Comparison of ENCODE assay signal across 8 mouse cellular contexts in genomic region chr13:49247232-49247739, GRCm38 (mm10). TPM values are rescaled to one million over a fixed set of nuclear protein-coding genes. Genes with fewer than 3 reads are reported as not detected.
DNase-seq lines count a peak whose midpoint lies in the region; ATAC-seq and TF ChIP-seq lines count a peak whose summit lies in the region.

No protein-coding gene starts in this region.

- TF ChIP-seq POLR2A in heart, adult 2 months (IDR thresholded peaks at IDR 0.05; ENCODE audit: insufficient read depth, low read depth, low read length), result no peak

- peaks cover 6% of the 10 kb centered on the region for H3K27me3 ChIP-seq in heart, adult 2 months (ENCODE audit: control insufficient read depth, insufficient read depth, low read length)
- peaks cover 21% of the 10 kb centered on the region for H3K27me3 ChIP-seq in hindbrain, embryonic 16.5 days (replicated peaks; ENCODE audit: control insufficient read depth, insufficient read depth, low read length)
- H3K27me3 ChIP-seq in liver, postnatal 0 days (ENCODE audit: insufficient read depth, low read length), result peaks cover 23% of the 10 kb centered on the region

- no peaks in the 10 kb centered on the region for H3K79me2 ChIP-seq in heart, adult 2 months (replicated peaks; ENCODE audit: control insufficient read depth, insufficient read depth, low read length)

- H3K4me3 ChIP-seq in heart, adult 2 months, result peak overlapping the region; percentile 38
- H3K4me3 ChIP-seq in ES-E14 (ENCODE audit: insufficient read depth in 1 of 2, low read depth in 1 of 2, low read length in 2 of 2, poor library complexity in 1 of 2, severe bottlenecking in 1 of 2), result peak overlapping the region; percentile 71 to 80
- peak overlapping the region; percentile 38 for H3K4me3 ChIP-seq in hindbrain, embryonic 16.5 days (ENCODE audit: low read length)
- H3K4me3 ChIP-seq in liver, postnatal 0 days (ENCODE audit: low read depth, low read length), result peak overlapping the region; percentile 49

- in situ Hi-C loops in ES-E14 (cut with MboI; ENCODE audit: low sequenced_read_pairs in 2 of 2, unreplicated experiment in 2 of 2), result no loop called here

- no peaks in the 10 kb centered on the region for H3K9me3 ChIP-seq in ES-E14 (ENCODE audit: control insufficient read depth, insufficient read depth, low read depth, low read length)
- H3K9me3 ChIP-seq in hindbrain, embryonic 16.5 days (ENCODE audit: control insufficient read depth, low read length), result no peaks in the 10 kb centered on the region
- no peaks in the 10 kb centered on the region for H3K9me3 ChIP-seq in liver, postnatal 0 days (ENCODE audit: low read length)

- ATAC-seq in hindbrain, embryonic 16.5 days, result no peak
- ATAC-seq in liver, postnatal 0 days, result no peak

- peak overlapping the region; percentile 67 for H3K4me2 ChIP-seq in hindbrain, embryonic 16.5 days (ENCODE audit: low read length)
- peak overlapping the region; percentile 88 for H3K4me2 ChIP-seq in liver, postnatal 0 days (ENCODE audit: low read depth, low read length)

- peak overlapping the region; percentile 51; the same call in 1 of the 2 replicates for H3K9ac ChIP-seq in heart, adult 2 months (ENCODE audit: low read depth, low read length)
- peak overlapping the region; percentile 50; the same call in 1 of the 2 replicates for H3K9ac ChIP-seq in ES-E14 (ENCODE audit: insufficient read depth, low read depth, low read length, poor library complexity, severe bottlenecking)
- H3K9ac ChIP-seq in hindbrain, embryonic 16.5 days (ENCODE audit: low read depth, low read length), result no peak overlapping the region
- peak overlapping the region; percentile 59 for H3K9ac ChIP-seq in liver, postnatal 0 days (replicated peaks)

- H3K36me3 ChIP-seq in heart, adult 2 months (ENCODE audit: control insufficient read depth, insufficient read depth, low read length), result no peaks in the 10 kb centered on the region
- H3K36me3 ChIP-seq in ES-E14 (ENCODE audit: control insufficient read depth, insufficient read depth, low read length, poor library complexity, severe bottlenecking), result no peaks in the 10 kb centered on the region
- H3K36me3 ChIP-seq in hindbrain, embryonic 16.5 days (ENCODE audit: control insufficient read depth, insufficient read depth, low read length), result no peaks in the 10 kb centered on the region
- no peaks in the 10 kb centered on the region for H3K36me3 ChIP-seq in liver, postnatal 0 days (replicated peaks; ENCODE audit: insufficient read depth, low read length)

- DNase-seq in heart, adult 2 months, result no peak
- DNase-seq in heart, postnatal 36 days, result no peak
- DNase-seq in ES-E14 (ENCODE audit: low read depth, low spot score), result no peak
- DNase-seq in liver, postnatal 0 days, result no peak
- DNase-seq in gastrocnemius, postnatal 4 days (ENCODE audit: low spot score in 2 of 2), result no peak
- no peak for DNase-seq in frontal cortex, postnatal 25 days (ENCODE audit: low spot score in 2 of 2)
- no peak for DNase-seq in right cerebral cortex, adult 2 months (ENCODE audit: low spot score in 2 of 2)

- H3K27ac ChIP-seq in heart, adult 2 months, result no peak overlapping the region
- H3K27ac ChIP-seq in ES-E14 (ENCODE audit: insufficient read depth, low read depth, low read length, poor library complexity, severe bottlenecking), result no peak overlapping the region
- H3K27ac ChIP-seq in hindbrain, embryonic 16.5 days (ENCODE audit: low read depth, low read length), result no peak overlapping the region
- H3K27ac ChIP-seq in liver, postnatal 0 days (ENCODE audit: low read depth), result no peak overlapping the region

- 52% methylated on average over 12 of the region's 12 CpGs for whole genome bisulfite sequencing in heart, adult 2 months
- WGBS in hindbrain, embryonic 16.5 days, result 39% methylated on average over 12 of the region's 12 CpGs
- 18% methylated on average over 12 of the region's 12 CpGs for WGBS in liver, postnatal 0 days (ENCODE audit: insufficient replicate concordance)

- intact Hi-C loops in heart, adult 2 months (cut with DNase I), result no loop called here
- intact Hi-C loops in heart, postnatal 36 days (cut with DNase I), result no loop called here

- H3K4me1 ChIP-seq in heart, adult 2 months (ENCODE audit: control insufficient read depth, insufficient read depth, low read length), result no peaks in the 10 kb centered on the region; the same call in 1 of the 2 replicates
- H3K4me1 ChIP-seq in ES-E14 (ENCODE audit: control insufficient read depth in 2 of 2, insufficient read depth in 2 of 2, low read length in 2 of 2, poor library complexity in 1 of 2), result peaks cover 0 to 9% of the 10 kb centered on the region in 2 experiments; a peak in 2 of 4 replicates
- H3K4me1 ChIP-seq in hindbrain, embryonic 16.5 days (ENCODE audit: control insufficient read depth, insufficient read depth, low read depth, low read length), result peaks cover 7% of the 10 kb centered on the region
- peaks cover 29% of the 10 kb centered on the region for H3K4me1 ChIP-seq in liver, postnatal 0 days (ENCODE audit: insufficient read depth)

- no peak for TF ChIP-seq CTCF in heart, adult 2 months (IDR thresholded peaks at IDR 0.05)
- no peak for TF ChIP-seq CTCF in liver, postnatal 0 days (IDR thresholded peaks at IDR 0.05; ENCODE audit: low read depth)

- no peak for TF ChIP-seq EP300 in heart, adult 2 months (IDR thresholded peaks at IDR 0.05; ENCODE audit: insufficient read depth, low read depth, low read length)
- no peak for TF ChIP-seq EP300 in liver, postnatal 0 days (IDR thresholded peaks at IDR 0.05; ENCODE audit: low read depth)

TF ChIP-seq in ES-E14, 5 proteins besides CTCF, POLR2A, EP300 and RAD21:
- no peak for TF ChIP-seq HCFC1 (IDR thresholded peaks at IDR 0.05; ENCODE audit: borderline replicate concordance, insufficient read depth, low read length)
- TF ChIP-seq MAFK (IDR thresholded peaks at IDR 0.05; ENCODE audit: insufficient read depth, low read depth, low read length), result no peak
- TF ChIP-seq ZNF384 (IDR thresholded peaks at IDR 0.05; ENCODE audit: low read depth, low read length), result no peak
- no peak for TF ChIP-seq CHD2 (IDR thresholded peaks at IDR 0.05; ENCODE audit: low read depth, low read length)
- no peak for TF ChIP-seq ZC3H11A (IDR thresholded peaks at IDR 0.05; ENCODE audit: borderline replicate concordance, low read depth, low read length)

RNA-seq across cellular contexts. Expression of gene Susd3, which starts 1.2 kb away (rescaled TPM):
- under 1 TPM; 0.32 to 0.63 TPM for total RNA-seq in heart, adult 2 months (2021)
- polyA plus RNA-seq in heart, adult 2 months (2012; rRNA removed), result 1.1 and 1.4 TPM in 2 replicates
- total RNA-seq in heart, postnatal 36 days (2021), result 1 to 10 TPM; 1.1 to 1.3 TPM
- 0.95 and 1.3 TPM in 2 replicates for total RNA-seq in ES-E14 (2012; rRNA removed)
- 0.56 and 0.85 TPM in 2 replicates for polyA plus RNA-seq in hindbrain, embryonic 16.5 days (2015; fragmentation: Nextera tagmentation; extraction: Ambion mirVana)
- 2.5 and 2.9 TPM in 2 replicates for polyA plus RNA-seq in liver, postnatal 0 days (2015; fragmentation: Nextera tagmentation; extraction: Ambion mirVana)
- 1 to 10 TPM in 1 of 2 experiments, under 1 TPM in 1; 0.61 to 1.5 TPM for total RNA-seq in gastrocnemius, postnatal 4 days (2021)

RNA-seq across cellular contexts. Expression of gene Card19, which starts 31.4 kb away (rescaled TPM):
- 100 to 1,000 TPM; 138 to 184 TPM for total RNA-seq in heart, adult 2 months (2021)
- polyA plus RNA-seq in heart, adult 2 months (2012; rRNA removed), result 179 and 234 TPM in 2 replicates
- total RNA-seq in heart, postnatal 36 days (2021), result 100 to 1,000 TPM; 152 to 164 TPM
- 16.9 and 20.5 TPM in 2 replicates for total RNA-seq in ES-E14 (2012; rRNA removed)
- 37.7 and 38.8 TPM in 2 replicates for polyA plus RNA-seq in hindbrain, embryonic 16.5 days (2015; fragmentation: Nextera tagmentation; extraction: Ambion mirVana)
- polyA plus RNA-seq in liver, postnatal 0 days (2015; fragmentation: Nextera tagmentation; extraction: Ambion mirVana), result 31.8 and 32.3 TPM in 2 replicates
- total RNA-seq in gastrocnemius, postnatal 4 days (2021), result 10 to 100 TPM; 54.5 to 62.9 TPM
